Mouse (Mus musculus): ENCODE measurements around the gene Inip.
A peak's percentile ranks its signal among the peaks of the same experiment; 100 is the strongest.

The Inip gene

GRCm38 (mm10) chr4:59801489-59801888 lies at the start of gene Inip:
Inip (minus strand) TSS chr4:59801589.
- no peak for DNase-seq (ENCODE audit: low spot score in 2 of 2)

DNA sequence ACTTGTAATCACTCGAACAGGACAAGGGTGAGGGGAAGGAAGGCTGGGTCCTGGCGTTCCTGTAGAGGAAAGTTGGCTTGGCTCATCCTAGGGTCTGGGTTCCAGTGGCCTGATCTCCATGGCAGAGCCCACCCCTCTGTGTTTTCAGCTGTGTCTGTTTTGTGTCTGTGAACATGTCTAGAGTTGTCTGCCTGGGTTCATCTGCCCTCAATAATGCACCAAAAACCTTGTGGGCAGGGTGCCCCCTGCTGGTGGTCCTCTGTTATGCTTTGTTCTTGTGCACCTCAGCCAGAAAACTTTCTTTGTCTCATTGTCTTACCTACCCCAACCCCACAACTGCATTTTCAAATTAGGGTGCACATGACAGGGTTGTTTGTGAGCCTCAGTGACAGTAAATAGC lies 48.8 kb upstream of the Inip start:
- peak in 1 of 2 experiments; percentile 40 for DNase-seq (ENCODE audit: low spot score in 2 of 2)

DNA sequence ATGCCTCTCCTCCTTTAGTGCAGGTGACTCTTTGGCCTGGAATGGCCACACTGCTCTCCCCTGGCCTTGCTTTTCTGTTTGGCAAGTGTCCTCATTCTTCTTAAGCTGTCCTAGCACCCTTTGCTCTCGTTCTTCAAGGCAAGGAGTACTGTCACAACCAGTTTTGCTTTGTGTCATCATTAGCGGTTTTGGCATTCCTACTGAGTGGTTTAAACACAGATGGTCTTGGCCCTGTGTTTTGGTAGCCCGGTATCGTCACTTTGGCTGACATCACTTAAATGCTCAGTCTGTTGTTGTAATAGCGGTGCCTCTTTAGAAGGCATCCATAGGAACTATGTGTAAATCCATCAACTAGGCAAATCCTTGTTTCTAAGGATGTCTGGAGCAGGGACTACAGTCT lies 46.1 kb upstream of the Inip start:
- DNase-seq (ENCODE audit: low spot score in 2 of 2): no peak

DNA sequence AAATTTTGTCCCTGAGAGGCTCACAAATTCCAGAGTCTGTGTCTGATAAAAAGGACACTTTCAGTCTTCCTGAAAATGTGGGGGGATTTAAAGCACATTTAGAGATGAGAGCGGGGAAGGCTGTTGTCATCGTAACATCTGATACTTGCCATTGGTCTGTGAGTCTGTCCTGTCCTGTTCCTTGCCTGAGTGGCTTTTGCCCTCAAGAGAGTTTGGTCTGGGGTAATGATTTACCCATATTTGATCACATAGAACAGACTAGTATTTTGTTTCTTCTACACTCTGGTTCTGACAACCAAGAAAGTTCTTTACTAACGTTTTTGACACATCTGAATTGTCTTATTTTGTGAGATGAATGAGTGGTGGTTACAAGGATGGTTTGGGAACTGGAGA lies 43.9 kb upstream of the Inip start:
- DNase-seq (ENCODE audit: low spot score in 2 of 2): no peak

DNA sequence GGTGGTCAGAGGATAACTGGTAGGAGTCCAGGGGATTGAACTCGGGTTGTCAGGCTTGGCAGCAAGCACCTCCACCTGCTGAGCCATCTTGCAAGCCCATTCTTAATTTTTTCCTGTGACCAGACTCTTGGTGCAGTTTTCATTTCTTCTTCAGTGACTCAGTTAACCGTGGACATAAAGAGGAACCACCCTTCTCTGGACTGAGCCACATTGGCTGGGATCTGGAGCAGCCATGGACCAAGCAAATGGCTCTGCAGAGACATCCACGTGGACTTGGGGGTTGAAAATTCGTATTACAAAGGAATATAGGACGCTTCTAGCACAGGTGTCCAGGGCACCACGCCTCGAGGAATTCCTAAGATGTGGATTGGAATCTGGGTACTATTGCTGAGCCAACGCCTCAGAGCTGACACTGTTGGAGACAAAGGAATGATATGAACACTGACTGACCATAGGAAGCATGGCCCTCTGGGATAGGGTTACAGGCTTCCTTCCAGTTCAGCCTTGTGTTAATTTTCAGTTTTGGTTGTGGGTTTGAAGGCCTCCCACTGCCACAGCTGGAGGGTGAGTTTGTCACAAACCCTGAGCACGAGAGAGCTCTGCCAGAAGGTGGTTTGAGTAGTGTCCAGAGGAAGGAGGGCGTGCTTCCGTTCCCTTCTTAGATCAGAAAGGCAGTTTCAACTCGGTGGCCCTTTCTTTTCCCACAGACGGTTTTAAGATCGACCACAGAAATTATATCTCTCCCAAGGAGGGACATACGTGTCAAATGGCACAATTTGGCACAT lies 43.3 kb upstream of the Inip start:
- DNase-seq (ENCODE audit: low spot score in 2 of 2): no peak

DNA sequence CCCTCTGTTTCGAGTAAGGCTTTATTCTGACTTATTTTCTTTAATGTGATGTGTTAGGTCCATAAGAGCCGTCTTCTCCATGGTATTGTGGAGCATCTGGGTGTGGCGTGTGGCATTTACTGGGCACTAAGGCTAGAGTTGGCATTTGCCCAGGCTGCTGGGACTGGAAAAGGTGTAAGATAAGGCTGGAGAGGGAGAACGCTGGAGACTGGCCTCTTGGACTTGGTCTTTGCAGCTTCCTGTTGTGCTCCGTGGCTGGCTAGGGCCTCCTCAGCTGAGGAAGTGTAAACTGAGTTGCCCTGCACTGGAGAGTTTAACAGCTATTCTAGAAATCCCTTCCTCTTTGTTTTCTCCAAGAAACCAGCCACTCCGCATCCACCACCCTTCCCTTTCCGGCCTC lies 36.3 kb upstream of the Inip start:
- DNase-seq (ENCODE audit: low spot score in 2 of 2): no peak

DNA sequence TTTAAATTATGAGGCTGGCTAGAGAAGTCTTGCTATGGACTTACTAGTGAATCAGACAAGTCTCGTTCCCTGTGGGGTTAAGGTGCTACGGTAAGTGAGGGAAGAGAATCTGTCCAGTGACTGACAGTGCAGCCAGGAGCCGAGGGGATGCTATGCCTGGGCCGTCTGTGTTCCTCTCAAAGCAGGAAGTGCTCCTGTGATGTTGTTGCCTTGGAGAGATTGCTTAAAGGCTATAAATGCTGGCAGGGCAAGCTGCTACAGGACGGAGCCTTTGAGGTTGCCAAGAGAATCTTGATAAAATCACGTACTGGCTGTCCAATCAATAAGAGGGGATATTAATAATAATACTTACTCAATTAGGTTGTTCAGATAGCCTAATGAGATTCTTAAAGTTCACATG lies 31.4 kb upstream of the Inip start:
- DNase-seq (ENCODE audit: low spot score in 2 of 2): no peak

GRCm38 (mm10) chr4:59831038-59831437 lies 29.6 kb upstream of the Inip start:
- no peak for DNase-seq (ENCODE audit: low spot score in 2 of 2)

DNA sequence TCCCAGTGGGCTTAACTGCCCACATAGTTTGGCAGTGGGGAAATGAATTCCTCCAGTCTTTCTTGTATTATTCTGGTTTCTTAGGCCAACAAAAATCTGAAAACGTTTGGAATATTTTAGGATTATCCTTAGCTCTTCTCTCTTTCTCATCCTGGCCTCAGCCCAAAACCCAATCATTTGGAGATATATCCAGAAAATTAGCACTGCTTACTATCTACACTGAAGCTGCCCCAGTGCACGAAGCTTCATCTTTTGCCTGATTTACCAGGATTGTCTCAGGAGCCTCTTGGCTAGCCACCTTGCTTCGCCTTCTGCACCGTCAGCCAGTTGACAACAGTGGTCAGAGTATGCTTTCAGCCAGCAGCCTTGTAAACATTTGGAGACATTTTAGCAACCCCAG lies 27.7 kb upstream of the Inip start:
- no peak for DNase-seq (ENCODE audit: low spot score in 2 of 2)

GRCm38 (mm10) chr4:59826381-59826780 lies 25.0 kb upstream of the Inip start:
- DNase-seq (ENCODE audit: low spot score in 2 of 2): no peak

GRCm38 (mm10) chr4:59825634-59826033 lies 24.2 kb upstream of the Inip start:
- DNase-seq (ENCODE audit: low spot score in 2 of 2): peak in 1 of 2 experiments; percentile 39

DNA sequence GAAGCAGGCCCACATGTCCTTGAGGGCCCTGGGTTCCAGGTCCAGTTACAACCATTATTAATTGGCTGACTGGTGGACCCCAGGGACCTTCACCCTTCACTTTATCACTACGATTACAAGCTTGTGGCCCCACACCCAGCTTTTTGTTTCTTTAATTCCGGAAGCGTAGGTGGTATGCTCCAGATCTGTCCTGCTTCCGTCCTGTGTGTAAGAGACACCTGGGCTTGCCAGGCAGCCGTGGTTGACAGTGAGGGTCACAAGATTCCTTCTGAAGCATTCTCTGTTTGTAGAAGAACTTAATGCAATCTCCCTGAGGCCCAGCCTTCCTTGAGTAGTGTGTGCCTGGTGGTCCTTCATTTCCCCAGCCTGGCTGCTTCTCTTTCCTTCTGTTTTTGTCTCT lies 23.5 kb upstream of the Inip start:
- DNase-seq (ENCODE audit: low spot score in 2 of 2): no peak

- peak in 1 of 2 experiments; percentile 79 for DNase-seq (ENCODE audit: low spot score in 2 of 2)
These were observed 22.1 kb upstream of the Inip start for GRCm38 (mm10) chr4:59823470-59823869.

- DNase-seq (ENCODE audit: low spot score in 2 of 2): no peak
These were observed 20.7 kb upstream of the Inip start for GRCm38 (mm10) chr4:59822119-59822518.

GRCm38 (mm10) chr4:59821516-59821915 lies 20.1 kb upstream of the Inip start:
- no peak for DNase-seq (ENCODE audit: low spot score in 2 of 2)

DNA sequence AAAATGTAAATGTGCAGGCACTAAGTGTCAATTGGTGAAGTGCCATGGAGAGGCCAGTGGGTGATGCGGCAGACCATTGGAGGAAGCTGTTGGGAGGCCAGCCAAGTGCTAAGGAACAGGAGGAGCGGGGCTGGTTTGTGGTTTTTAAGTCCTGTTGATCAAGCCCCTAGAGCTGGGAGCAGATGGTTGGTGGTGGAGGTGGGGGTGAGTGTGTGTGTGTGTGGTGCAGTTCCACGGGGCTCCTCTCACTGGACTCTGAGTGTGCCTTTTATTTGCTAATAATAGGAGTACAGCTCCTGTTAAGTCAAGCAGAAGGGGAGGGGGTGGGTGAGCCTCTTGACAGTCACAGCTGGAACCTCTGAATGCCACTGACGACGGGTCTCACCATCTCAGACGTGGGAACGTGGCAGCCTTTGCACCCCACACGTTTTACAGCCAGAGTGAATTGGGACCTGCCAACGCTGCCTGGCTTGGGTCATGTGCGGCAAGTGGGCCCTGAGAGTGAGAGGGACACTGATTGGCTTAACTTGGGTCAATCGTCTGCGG lies 18.2 kb upstream of the Inip start:
- no peak for DNase-seq (ENCODE audit: low spot score in 2 of 2)

DNA sequence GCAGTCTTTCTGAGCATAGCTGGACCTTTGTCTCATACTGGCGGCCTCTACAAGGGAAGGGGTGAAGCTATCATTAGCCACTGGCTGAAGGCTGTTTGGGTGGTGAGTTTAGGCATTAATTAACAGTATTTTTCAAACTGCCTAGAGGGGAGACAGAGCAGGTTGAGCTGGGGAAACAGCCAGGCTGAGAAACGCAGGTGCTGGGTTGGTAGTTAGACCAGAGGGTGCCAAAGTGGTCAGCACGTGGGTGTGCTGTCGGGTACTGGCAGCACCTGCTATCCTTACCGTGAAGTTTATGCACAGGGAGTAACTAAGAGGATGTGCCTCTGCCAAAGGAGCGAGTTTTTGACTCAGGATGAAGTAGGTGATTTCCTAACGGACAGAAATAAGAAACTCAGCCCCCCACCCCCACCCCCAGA lies 17.7 kb upstream of the Inip start:
- no peak for DNase-seq (ENCODE audit: low spot score in 2 of 2)

DNA sequence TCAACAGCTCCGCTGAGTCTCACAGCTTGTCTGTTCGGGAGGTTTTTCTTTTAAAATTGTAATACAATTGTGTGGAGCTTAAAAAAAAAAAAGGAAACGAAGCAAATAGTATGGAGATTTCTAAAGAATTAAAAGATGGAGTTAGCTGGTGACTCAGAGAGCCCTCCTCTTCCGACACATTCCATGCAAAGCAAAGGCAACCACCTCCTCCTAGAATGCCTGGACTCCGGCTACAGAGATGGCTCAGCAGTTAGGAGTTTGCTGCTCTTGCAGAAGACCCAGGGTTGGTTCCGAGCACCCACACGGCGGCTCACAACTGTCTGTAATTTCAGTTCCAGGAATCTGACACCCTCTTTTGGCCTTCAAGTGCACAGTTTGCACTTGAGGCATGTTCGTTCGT lies 17.1 kb upstream of the Inip start:
- no peak for DNase-seq (ENCODE audit: low spot score in 2 of 2)

GRCm38 (mm10) chr4:59817790-59818189 lies 16.4 kb upstream of the Inip start:
- DNase-seq (ENCODE audit: low spot score in 2 of 2): no peak

DNA sequence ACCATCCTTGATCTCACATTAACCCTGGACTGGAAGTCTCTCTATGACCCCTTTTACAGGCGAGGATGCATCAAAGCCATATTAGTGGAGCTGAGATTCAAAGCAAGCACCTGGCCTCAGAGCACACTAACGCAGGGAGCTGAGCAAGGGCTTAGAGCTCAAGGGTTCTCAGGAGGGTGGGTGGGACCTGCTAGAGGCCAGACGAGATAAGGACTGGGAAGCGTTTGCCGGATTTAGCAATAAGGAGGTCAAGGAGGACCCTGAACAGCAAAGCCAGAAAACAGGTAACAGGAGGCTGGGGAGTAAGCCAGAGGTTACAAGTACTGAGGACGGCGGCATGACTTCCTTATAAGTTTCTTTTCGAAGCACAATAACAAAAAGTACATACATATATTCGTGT lies 15.1 kb upstream of the Inip start:
- DNase-seq (ENCODE audit: low spot score in 2 of 2): no peak

DNA sequence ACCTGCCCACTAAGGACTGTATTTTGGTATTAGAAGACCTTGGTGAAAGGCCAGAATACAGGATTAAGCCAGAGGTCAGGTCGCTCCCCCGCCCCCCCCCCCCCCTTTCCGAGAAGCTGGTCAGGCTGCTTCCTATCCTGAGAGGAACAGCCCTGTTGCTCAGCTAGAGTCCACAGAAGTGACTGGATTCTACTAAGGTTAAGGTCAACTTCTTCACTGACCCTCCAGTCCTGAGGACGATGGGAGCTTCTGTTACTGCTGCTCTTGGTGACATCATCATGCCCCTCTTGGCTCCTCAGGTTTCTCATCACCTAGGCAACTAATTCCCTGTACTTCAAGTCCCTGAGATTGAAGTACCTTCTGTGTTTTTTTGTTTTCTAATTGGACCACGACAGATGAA lies 14.6 kb upstream of the Inip start:
- no peak for DNase-seq (ENCODE audit: low spot score in 2 of 2)

GRCm38 (mm10) chr4:59815121-59815810 lies 13.9 kb upstream of the Inip start:
- DNase-seq (ENCODE audit: low spot score in 2 of 2): no peak

DNA sequence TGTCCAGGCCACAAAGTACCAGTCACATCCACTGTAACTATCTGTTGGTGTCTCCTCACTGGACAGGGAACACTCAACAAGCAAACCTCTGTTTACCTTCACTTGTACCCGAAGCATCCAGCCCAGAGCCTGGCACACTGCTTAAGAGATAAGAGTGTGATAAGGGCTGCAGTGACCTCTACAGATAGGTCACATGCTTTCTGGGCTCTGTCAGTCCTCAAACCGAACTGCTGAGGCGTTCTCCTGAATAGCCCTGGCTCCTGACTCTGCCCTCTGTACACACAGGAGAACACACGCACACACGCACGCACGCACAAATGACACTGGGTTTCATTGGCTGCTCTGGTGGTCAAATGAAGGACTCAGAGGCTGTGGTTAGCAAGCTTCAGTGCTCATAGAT lies 12.7 kb upstream of the Inip start:
- no peak for DNase-seq (ENCODE audit: low spot score in 2 of 2)
